Mouse (Mus musculus) midbrain, embryonic 15.5 days (tissue): Measurements from ENCODE around the gene Dnmbp. TPM values are rescaled to one million over a fixed set of nuclear protein-coding genes. Genes with fewer than 3 reads are reported as not detected.

Experiments
- ATAC-seq: fragments of 200-750 bp; cut with Nextera tagmentation; replicated peaks from 2 replicates; pipeline ENCODE4 v1.8.0; 2017; ENCODE audit warnings: moderate TSS enrichment
- H3K27ac ChIP-seq: fragments of 300-500 bp; sonication (generic); 2 replicates; pipeline ENCODE4 v1.5.1; 2015; ENCODE audit warnings: mild to moderate bottlenecking, inconsistent platforms
- H3K27me3 ChIP-seq: fragments of 300-500 bp; sonication (generic); replicated peaks from 2 replicates; pipeline ENCODE4 v1.6.1; 2015; ENCODE audit warnings: inconsistent platforms
- H3K36me3 ChIP-seq: fragments of 300-500 bp; sonication (generic); replicated peaks from 2 replicates; pipeline ENCODE4 v1.6.1; 2015; ENCODE audit warnings: inconsistent platforms
- H3K4me1 ChIP-seq: fragments of 300-500 bp; sonication (generic); 2 replicates; pipeline ENCODE4 v1.6.1; 2015; ENCODE audit warnings: inconsistent platforms
- H3K4me2 ChIP-seq: fragments of 300-500 bp; sonication (generic); 2 replicates; pipeline ENCODE4 v1.6.1; 2015; ENCODE audit warnings: inconsistent platforms, mild to moderate bottlenecking, moderate library complexity
- H3K4me3 ChIP-seq: fragments of 300-500 bp; sonication (generic); 2 replicates; pipeline ENCODE4 v1.5.1; 2015; ENCODE audit warnings: mild to moderate bottlenecking, inconsistent platforms
- H3K9ac ChIP-seq: fragments of 300-500 bp; sonication (generic); 2 replicates; pipeline ENCODE4 v1.6.1; 2015; ENCODE audit warnings: mild to moderate bottlenecking, inconsistent platforms
- H3K9me3 ChIP-seq: fragments of 300-500 bp; sonication (generic); 2 replicates; pipeline ENCODE4 v1.6.1; 2016; ENCODE audit warnings: inconsistent platforms
- WGBS: fragments of 180-500 bp; shearing (Covaris S2); methylation state at CpG from one replicate; pipeline ENCODE4 v1.1.7; 2015; ENCODE audit warnings: mixed read lengths; 5-methylcytosine and 5-hydroxymethylcytosine counted together
- polyA plus RNA-seq: library from polyadenylated mRNA; unstranded; fragments of >200 nt; fragmentation: Nextera tagmentation; extraction: Ambion mirVana; gene quantifications from 2 replicates; pipeline ENCODE4 v1.2.1, GENCODE M21; 2015

Dnmbp gene
- polyA plus RNA-seq, 1 experiment from 2014 or later, result 8.1 TPM

- no peak for ATAC-seq
- H3K4me1 ChIP-seq, result no peaks in the 10 kb centered on the region
- WGBS, result 83% methylated on average over 10 of the region's 10 CpGs
- H3K27me3 ChIP-seq, result no peaks in the 10 kb centered on the region
- no peaks in the 10 kb centered on the region for H3K9me3 ChIP-seq
- no peaks in the 10 kb centered on the region for H3K36me3 ChIP-seq
- no peak overlapping the region for H3K27ac ChIP-seq
- no peak overlapping the region for H3K9ac ChIP-seq
- H3K4me3 ChIP-seq, result no peak overlapping the region
- no peak overlapping the region for H3K4me2 ChIP-seq
These were observed 41.4 kb downstream of the Dnmbp start for GRCm38 (mm10) chr19:43898547-43898946.

- WGBS, result 91% methylated on average over 14 of the region's 14 CpGs
- H3K4me1 ChIP-seq, result no peaks in the 10 kb centered on the region
- no peaks in the 10 kb centered on the region for H3K27me3 ChIP-seq
- no peaks in the 10 kb centered on the region for H3K9me3 ChIP-seq
- H3K9ac ChIP-seq, result no peak overlapping the region
- H3K36me3 ChIP-seq, result no peaks in the 10 kb centered on the region
- no peak for ATAC-seq
- no peak overlapping the region for H3K4me3 ChIP-seq
- no peak overlapping the region for H3K27ac ChIP-seq
- no peak overlapping the region for H3K4me2 ChIP-seq
These were observed 43.5 kb downstream of the Dnmbp start for GRCm38 (mm10) chr19:43896441-43896840.

GRCm38 (mm10) chr19:43895951-43896350 is 44.0 kb downstream of the Dnmbp start:
- no peak overlapping the region for H3K27ac ChIP-seq
- no peak overlapping the region for H3K9ac ChIP-seq
- no peaks in the 10 kb centered on the region for H3K27me3 ChIP-seq
- no peak overlapping the region for H3K4me3 ChIP-seq
- H3K36me3 ChIP-seq, result no peaks in the 10 kb centered on the region
- no peak for ATAC-seq
- no peaks in the 10 kb centered on the region for H3K9me3 ChIP-seq
- no peak overlapping the region for H3K4me2 ChIP-seq
- H3K4me1 ChIP-seq, result no peaks in the 10 kb centered on the region
- 91% methylated on average over 5 of the region's 5 CpGs for WGBS

GRCm38 (mm10) chr19:43894821-43895220 is 45.2 kb downstream of the Dnmbp start:
- 74% methylated on average over 9 of the region's 9 CpGs for WGBS
- no peak overlapping the region for H3K9ac ChIP-seq
- H3K4me3 ChIP-seq, result no peak overlapping the region
- H3K9me3 ChIP-seq, result no peaks in the 10 kb centered on the region
- H3K36me3 ChIP-seq, result no peaks in the 10 kb centered on the region
- H3K27ac ChIP-seq, result no peak overlapping the region
- ATAC-seq, result no peak
- no peak overlapping the region for H3K4me2 ChIP-seq
- H3K27me3 ChIP-seq, result no peaks in the 10 kb centered on the region
- no peaks in the 10 kb centered on the region for H3K4me1 ChIP-seq

- Histone ChIP-seq H3K4me2 (no peak overlapping the region), H3K27ac (no peak overlapping the region)
- WGBS, result 19% methylated on average over 7 of the region's 7 CpGs
These were observed 45.9 kb downstream of the Dnmbp start for GRCm38 (mm10) chr19:43894070-43894469.

GRCm38 (mm10) chr19:43890487-43890886 is 49.5 kb downstream of the Dnmbp start:
- Histone ChIP-seq H3K4me3 (no peak overlapping the region), H3K27ac (no peak overlapping the region), H3K36me3 (no peaks in the 10 kb centered on the region), H3K4me1 (no peaks in the 10 kb centered on the region), H3K9ac (no peak overlapping the region), H3K4me2 (no peak overlapping the region), H3K9me3 (no peaks in the 10 kb centered on the region), H3K27me3 (no peaks in the 10 kb centered on the region)
- whole genome bisulfite sequencing, result 84% methylated on average over 5 of the region's 5 CpGs
- ATAC-seq, result no peak

More at GRCm38 (mm10) chr19:43894070-43894469, 45.9 kb downstream of the Dnmbp start:
- no peak overlapping the region for H3K9ac ChIP-seq
- H3K27me3 ChIP-seq, result no peaks in the 10 kb centered on the region
- H3K36me3 ChIP-seq, result no peaks in the 10 kb centered on the region
- no peaks in the 10 kb centered on the region for H3K9me3 ChIP-seq
- H3K4me1 ChIP-seq, result no peaks in the 10 kb centered on the region
- no peak overlapping the region for H3K4me3 ChIP-seq
- ATAC-seq, result no peak

GRCm38 (mm10) chr19:43887725-43888124 is 52.3 kb downstream of the Dnmbp start:
- Histone ChIP-seq H3K9me3 (no peaks in the 10 kb centered on the region), H3K4me3 (no peak overlapping the region), H3K4me1 (0 out of 2 replicates have a peak, but pooled peaks cover 6% of the 10 kb centered on the region), H3K36me3 (no peaks in the 10 kb centered on the region), H3K4me2 (no peak overlapping the region), H3K9ac (no peak overlapping the region), H3K27ac (no peak overlapping the region), H3K27me3 (no peaks in the 10 kb centered on the region)
- 59% methylated on average over 2 of the region's 2 CpGs for WGBS
- ATAC-seq, result no peak

GRCm38 (mm10) chr19:43887242-43887641 is 52.7 kb downstream of the Dnmbp start:
- Histone ChIP-seq H3K4me2 (no peak overlapping the region), H3K27ac (no peak overlapping the region), H3K9me3 (no peaks in the 10 kb centered on the region), H3K4me3 (no peak overlapping the region), H3K27me3 (no peaks in the 10 kb centered on the region), H3K36me3 (no peaks in the 10 kb centered on the region), H3K4me1 (0 out of 2 replicates have a peak, but pooled peaks cover 6% of the 10 kb centered on the region), H3K9ac (no peak overlapping the region)
- ATAC-seq, result no peak
- WGBS, result 88% methylated on average over 5 of the region's 5 CpGs

GRCm38 (mm10) chr19:43886371-43887099 is 53.5 kb downstream of the Dnmbp start:
- no peak overlapping the region for H3K4me3 ChIP-seq
- H3K27ac ChIP-seq, result no peak overlapping the region
- no peak overlapping the region for H3K4me2 ChIP-seq
- H3K27me3 ChIP-seq, result no peaks in the 10 kb centered on the region
- H3K9ac ChIP-seq, result no peak overlapping the region
- no peaks in the 10 kb centered on the region for H3K36me3 ChIP-seq
- H3K9me3 ChIP-seq, result no peaks in the 10 kb centered on the region
- 90% methylated on average over 12 of the region's 12 CpGs for WGBS
- H3K4me1 ChIP-seq, result 0 out of 2 replicates have a peak, but pooled peaks cover 6% of the 10 kb centered on the region
- no peak for ATAC-seq

GRCm38 (mm10) chr19:43884668-43885498 is 55.1 kb downstream of the Dnmbp start:
- no peak overlapping the region for H3K27ac ChIP-seq
- no peak for ATAC-seq
- H3K9ac ChIP-seq, result no peak overlapping the region
- H3K9me3 ChIP-seq, result no peaks in the 10 kb centered on the region
- H3K4me2 ChIP-seq, result no peak overlapping the region
- H3K4me3 ChIP-seq, result no peak overlapping the region
- peaks cover 10% of the 10 kb centered on the region for H3K4me1 ChIP-seq
- no peaks in the 10 kb centered on the region for H3K36me3 ChIP-seq
- no peaks in the 10 kb centered on the region for H3K27me3 ChIP-seq
- 77% methylated on average over 13 of the region's 13 CpGs for WGBS

GRCm38 (mm10) chr19:43882895-43883573 is 57.0 kb downstream of the Dnmbp start:
- peak overlapping the region; percentile 8; the same call in 1 of the 2 replicates for H3K9ac ChIP-seq
- WGBS, result 17% methylated on average over 18 of the region's 18 CpGs
- no peak for ATAC-seq
- H3K27ac ChIP-seq, result peak overlapping the region; percentile 45; the same call in 1 of the 2 replicates
- peak overlapping the region; percentile 7; the same call in 1 of the 2 replicates for H3K4me3 ChIP-seq
- H3K9me3 ChIP-seq, result no peaks in the 10 kb centered on the region
- no peaks in the 10 kb centered on the region for H3K36me3 ChIP-seq
- no peaks in the 10 kb centered on the region for H3K27me3 ChIP-seq
- H3K4me2 ChIP-seq, result peak overlapping the region; percentile 39
- H3K4me1 ChIP-seq, result peaks cover 27% of the 10 kb centered on the region

GRCm38 (mm10) chr19:43881615-43882014 is 58.4 kb downstream of the Dnmbp start:
- H3K4me3 ChIP-seq, result no peak overlapping the region
- H3K27me3 ChIP-seq, result no peaks in the 10 kb centered on the region
- WGBS, result 88% methylated on average over 7 of the region's 7 CpGs
- peaks cover 37% of the 10 kb centered on the region for H3K4me1 ChIP-seq
- ATAC-seq, result no peak
- no peaks in the 10 kb centered on the region for H3K9me3 ChIP-seq
- no peaks in the 10 kb centered on the region for H3K36me3 ChIP-seq
- no peak overlapping the region for H3K27ac ChIP-seq
- no peak overlapping the region for H3K9ac ChIP-seq
- no peak overlapping the region for H3K4me2 ChIP-seq
